Comparison of ENCODE assay signal across 9 mouse cellular contexts in genomic region chr2:157422062-157422655, GRCm38 (mm10). TPM values are rescaled to one million over a fixed set of nuclear protein-coding genes. Genes with fewer than 3 reads are reported as not detected.
DNase-seq lines count a peak whose midpoint lies in the region; ATAC-seq and TF ChIP-seq lines count a peak whose summit lies in the region.
"Had no signal": no experiment of that assay in that cellular context is flagged by ENCODE, and none has a peak within 500 bp of the region (broad histone marks: within the 10 kb centered on the region; RNA-seq: fewer than 3 reads in every experiment).

No protein-coding gene starts in this region.

- no peak for ATAC-seq in hindbrain, embryonic 12.5 days (ENCODE audit: low FRiP score)
- ATAC-seq in hindbrain, postnatal 0 days: no peak
- ATAC-seq in midbrain, embryonic 11.5 days (ENCODE audit: low FRiP score): no peak
- no peak for ATAC-seq in midbrain, embryonic 16.5 days
- no peak for ATAC-seq in limb, embryonic 13.5 days (ENCODE audit: low FRiP score, low read depth)
- ATAC-seq in stomach, postnatal 0 days (ENCODE audit: low FRiP score, low TSS enrichment): peak; percentile 69

- no peak overlapping the region for H3K4me3 ChIP-seq in hindbrain, embryonic 12.5 days
- no peak overlapping the region for H3K4me3 ChIP-seq in hindbrain, postnatal 0 days (ENCODE audit: low read length)
- no peak overlapping the region for H3K4me3 ChIP-seq in midbrain, embryonic 11.5 days (ENCODE audit: low read depth, low read length)
- no peak overlapping the region for H3K4me3 ChIP-seq in midbrain, embryonic 16.5 days (ENCODE audit: low read depth, low read length)
- no peak overlapping the region for H3K4me3 ChIP-seq in limb, embryonic 13.5 days
- no peak overlapping the region for H3K4me3 ChIP-seq in stomach, postnatal 0 days (ENCODE audit: low read depth, low read length)

- no peaks in the 10 kb centered on the region for H3K36me3 ChIP-seq in hindbrain, embryonic 12.5 days
- no peaks in the 10 kb centered on the region for H3K36me3 ChIP-seq in hindbrain, postnatal 0 days (ENCODE audit: insufficient read depth, low read length)
- H3K36me3 ChIP-seq in midbrain, embryonic 11.5 days (ENCODE audit: control insufficient read depth, insufficient read depth, low read length): no peaks in the 10 kb centered on the region
- no peaks in the 10 kb centered on the region for H3K36me3 ChIP-seq in midbrain, embryonic 16.5 days (ENCODE audit: control insufficient read depth, insufficient read depth, low read length)
- H3K36me3 ChIP-seq in limb, embryonic 13.5 days: no peaks in the 10 kb centered on the region; the same call in 1 of the 2 replicates
- H3K36me3 ChIP-seq in stomach, postnatal 0 days (ENCODE audit: control insufficient read depth, insufficient read depth, low read length): no peaks in the 10 kb centered on the region

- no peak for DNase-seq in hindbrain, postnatal 0 days (ENCODE audit: low spot score)
- DNase-seq in midbrain, embryonic 11.5 days (ENCODE audit: low spot score, missing footprints): no peak
- peak; percentile 65 for DNase-seq in stomach, postnatal 0 days (ENCODE audit: low spot score)
- DNase-seq in layer of hippocampus, adult 18-20 months (ENCODE audit: low spot score in 2 of 2): no peak
- no peak for DNase-seq in cerebellum, adult 11 months
- DNase-seq: cerebellum, postnatal 36 days had no signal

- no peaks in the 10 kb centered on the region for H3K9me3 ChIP-seq in hindbrain, embryonic 12.5 days (replicated peaks)
- H3K9me3 ChIP-seq in hindbrain, postnatal 0 days (ENCODE audit: low read length): no peaks in the 10 kb centered on the region
- H3K9me3 ChIP-seq in midbrain, embryonic 11.5 days (ENCODE audit: control insufficient read depth, low read length): no peaks in the 10 kb centered on the region
- H3K9me3 ChIP-seq in midbrain, embryonic 16.5 days (replicated peaks; ENCODE audit: control insufficient read depth, low read length, poor library complexity, severe bottlenecking): no peaks in the 10 kb centered on the region
- H3K9me3 ChIP-seq in limb, embryonic 13.5 days: no peaks in the 10 kb centered on the region
- H3K9me3 ChIP-seq in stomach, postnatal 0 days (ENCODE audit: control insufficient read depth, low read length): no peaks in the 10 kb centered on the region

- no peak overlapping the region for H3K4me2 ChIP-seq in hindbrain, embryonic 12.5 days (replicated peaks)
- no peak overlapping the region for H3K4me2 ChIP-seq in hindbrain, postnatal 0 days (ENCODE audit: low read depth, low read length)
- no peak overlapping the region for H3K4me2 ChIP-seq in midbrain, embryonic 11.5 days
- H3K4me2 ChIP-seq in midbrain, embryonic 16.5 days (ENCODE audit: low read length): no peak overlapping the region
- no peak overlapping the region for H3K4me2 ChIP-seq in limb, embryonic 13.5 days (replicated peaks)
- no peak overlapping the region for H3K4me2 ChIP-seq in stomach, postnatal 0 days (replicated peaks; ENCODE audit: low read depth)

- 0 out of 2 replicates have a peak, but pooled peaks cover 4% of the 10 kb centered on the region for H3K27me3 ChIP-seq in hindbrain, embryonic 12.5 days
- no peaks in the 10 kb centered on the region for H3K27me3 ChIP-seq in hindbrain, postnatal 0 days (ENCODE audit: insufficient read depth, low read length)
- no peaks in the 10 kb centered on the region; the same call in 1 of the 2 replicates for H3K27me3 ChIP-seq in midbrain, embryonic 11.5 days (ENCODE audit: control insufficient read depth, insufficient read depth, low read length)
- no peaks in the 10 kb centered on the region for H3K27me3 ChIP-seq in midbrain, embryonic 16.5 days (ENCODE audit: control insufficient read depth, insufficient read depth, low read depth, low read length)
- H3K27me3 ChIP-seq in limb, embryonic 13.5 days: no peaks in the 10 kb centered on the region
- H3K27me3 ChIP-seq in stomach, postnatal 0 days (ENCODE audit: control insufficient read depth, insufficient read depth, low read length): no peaks in the 10 kb centered on the region

- peak overlapping the region; percentile 92; the same call in 1 of the 2 replicates for H3K27ac ChIP-seq in hindbrain, embryonic 12.5 days
- no peak overlapping the region; the same call in 1 of the 2 replicates for H3K27ac ChIP-seq in hindbrain, postnatal 0 days
- no peak overlapping the region for H3K27ac ChIP-seq in midbrain, embryonic 11.5 days (ENCODE audit: low read depth, low read length)
- no peak overlapping the region for H3K27ac ChIP-seq in midbrain, embryonic 16.5 days (ENCODE audit: low read length)
- H3K27ac ChIP-seq in limb, embryonic 13.5 days: peak overlapping the region; percentile 65; the same call in 1 of the 2 replicates
- peak overlapping the region; percentile 98 for H3K27ac ChIP-seq in stomach, postnatal 0 days (replicated peaks)

- H3K9ac ChIP-seq in hindbrain, embryonic 12.5 days: no peak overlapping the region
- H3K9ac ChIP-seq in hindbrain, postnatal 0 days (replicated peaks; ENCODE audit: low read length): no peak overlapping the region
- H3K9ac ChIP-seq in midbrain, embryonic 11.5 days (ENCODE audit: low read length): 0 out of 2 replicates have a peak overlapping the region, but pooled peaks have one; percentile 12
- no peak overlapping the region for H3K9ac ChIP-seq in midbrain, embryonic 16.5 days (ENCODE audit: low read depth, low read length)
- H3K9ac ChIP-seq in limb, embryonic 13.5 days: no peak overlapping the region
- no peak overlapping the region for H3K9ac ChIP-seq in stomach, postnatal 0 days (ENCODE audit: low read length)

- WGBS in hindbrain, embryonic 12.5 days: 75% methylated on average over 11 of the region's 11 CpGs
- WGBS in hindbrain, postnatal 0 days: 77% methylated on average over 11 of the region's 11 CpGs
- 81% methylated on average over 11 of the region's 11 CpGs for WGBS in midbrain, embryonic 11.5 days
- 77% methylated on average over 11 of the region's 11 CpGs for WGBS in midbrain, embryonic 16.5 days
- 67% methylated on average over 11 of the region's 11 CpGs for WGBS in limb, embryonic 13.5 days
- WGBS in stomach, postnatal 0 days: 55% methylated on average over 11 of the region's 11 CpGs

- no peak for TF ChIP-seq EP300 in stomach, postnatal 0 days (optimal IDR thresholded peaks at IDR 0.05)

- peaks cover 54% of the 10 kb centered on the region for H3K4me1 ChIP-seq in hindbrain, embryonic 12.5 days
- peaks cover 38% of the 10 kb centered on the region for H3K4me1 ChIP-seq in hindbrain, postnatal 0 days (ENCODE audit: insufficient read depth, low read length)
- H3K4me1 ChIP-seq in midbrain, embryonic 11.5 days (ENCODE audit: control insufficient read depth, insufficient read depth, low read length): peaks cover 34% of the 10 kb centered on the region
- H3K4me1 ChIP-seq in midbrain, embryonic 16.5 days (ENCODE audit: control insufficient read depth, insufficient read depth, low read length): peaks cover 40% of the 10 kb centered on the region
- H3K4me1 ChIP-seq in limb, embryonic 13.5 days: peaks cover 53% of the 10 kb centered on the region
- peaks cover 7% of the 10 kb centered on the region; the same call in 1 of the 2 replicates for H3K4me1 ChIP-seq in stomach, postnatal 0 days (replicated peaks; ENCODE audit: control insufficient read depth, insufficient read depth)

- no peak for TF ChIP-seq CTCF in hindbrain, postnatal 0 days (IDR thresholded peaks at IDR 0.05; ENCODE audit: low read depth)
- no peak for TF ChIP-seq CTCF in stomach, postnatal 0 days (IDR thresholded peaks at IDR 0.05; ENCODE audit: low read depth)

RNA-seq across cellular contexts. Expression of gene Src, which starts 3.9 kb away (rescaled TPM):
- polyA plus RNA-seq in hindbrain, embryonic 12.5 days (2016; fragmentation: Nextera tagmentation; extraction: Ambion mirVana): 33.6 and 35.1 TPM in 2 replicates
- total RNA-seq in hindbrain, postnatal 0 days (2014; rRNA removed): 133 and 134 TPM in 2 replicates
- 23.2 and 25.4 TPM in 2 replicates for polyA plus RNA-seq in hindbrain, postnatal 0 days (2015; fragmentation: Nextera tagmentation; extraction: Ambion mirVana)
- 11.2 and 14.0 TPM in 2 replicates for polyA plus RNA-seq in midbrain, embryonic 11.5 days (2014; fragmentation: Nextera tagmentation; extraction: Ambion mirVana)
- 32.5 and 33.2 TPM in 2 replicates for polyA plus RNA-seq in midbrain, embryonic 16.5 days (2015; fragmentation: Nextera tagmentation; extraction: Ambion mirVana)
- polyA plus RNA-seq in limb, embryonic 13.5 days (2015; fragmentation: Nextera tagmentation; extraction: Ambion mirVana): 20.8 and 22.4 TPM in 2 replicates
- 12.0 and 12.9 TPM in 2 replicates for polyA plus RNA-seq in stomach, postnatal 0 days (2015; fragmentation: Nextera tagmentation; extraction: Ambion mirVana)
- 100 to 1,000 TPM; 156 to 157 TPM for total RNA-seq in layer of hippocampus, adult 18-20 months (2021)

RNA-seq across cellular contexts. Expression of gene Manbal, which starts 54.8 kb away (rescaled TPM):
- 72.4 and 73.9 TPM in 2 replicates for polyA plus RNA-seq in hindbrain, embryonic 12.5 days (2016; fragmentation: Nextera tagmentation; extraction: Ambion mirVana)
- total RNA-seq in hindbrain, postnatal 0 days (2014; rRNA removed): 69.6 and 74.4 TPM in 2 replicates
- polyA plus RNA-seq in hindbrain, postnatal 0 days (2015; fragmentation: Nextera tagmentation; extraction: Ambion mirVana): 133 and 135 TPM in 2 replicates
- 34.7 and 35.9 TPM in 2 replicates for polyA plus RNA-seq in midbrain, embryonic 11.5 days (2014; fragmentation: Nextera tagmentation; extraction: Ambion mirVana)
- 94.6 and 111 TPM in 2 replicates for polyA plus RNA-seq in midbrain, embryonic 16.5 days (2015; fragmentation: Nextera tagmentation; extraction: Ambion mirVana)
- polyA plus RNA-seq in limb, embryonic 13.5 days (2015; fragmentation: Nextera tagmentation; extraction: Ambion mirVana): 93.8 and 104 TPM in 2 replicates
- polyA plus RNA-seq in stomach, postnatal 0 days (2015; fragmentation: Nextera tagmentation; extraction: Ambion mirVana): 68.8 and 68.9 TPM in 2 replicates
- total RNA-seq in layer of hippocampus, adult 18-20 months (2021): 10 to 100 TPM; 55.5 to 57.0 TPM

Comparison
In these comparisons a context has a peak if more than half of its experiments do, and no peak if none do; other contexts are left out.
1. H3K27ac ChIP-seq: peak in hindbrain, embryonic 12.5 days (single experiment), limb, embryonic 13.5 days (single experiment) and stomach, postnatal 0 days (single experiment); none in hindbrain, postnatal 0 days (single experiment), midbrain, embryonic 11.5 days (single experiment) and midbrain, embryonic 16.5 days (single experiment).